ENCODE assay signal across 8 mouse cellular contexts in the genomic region with DNA sequence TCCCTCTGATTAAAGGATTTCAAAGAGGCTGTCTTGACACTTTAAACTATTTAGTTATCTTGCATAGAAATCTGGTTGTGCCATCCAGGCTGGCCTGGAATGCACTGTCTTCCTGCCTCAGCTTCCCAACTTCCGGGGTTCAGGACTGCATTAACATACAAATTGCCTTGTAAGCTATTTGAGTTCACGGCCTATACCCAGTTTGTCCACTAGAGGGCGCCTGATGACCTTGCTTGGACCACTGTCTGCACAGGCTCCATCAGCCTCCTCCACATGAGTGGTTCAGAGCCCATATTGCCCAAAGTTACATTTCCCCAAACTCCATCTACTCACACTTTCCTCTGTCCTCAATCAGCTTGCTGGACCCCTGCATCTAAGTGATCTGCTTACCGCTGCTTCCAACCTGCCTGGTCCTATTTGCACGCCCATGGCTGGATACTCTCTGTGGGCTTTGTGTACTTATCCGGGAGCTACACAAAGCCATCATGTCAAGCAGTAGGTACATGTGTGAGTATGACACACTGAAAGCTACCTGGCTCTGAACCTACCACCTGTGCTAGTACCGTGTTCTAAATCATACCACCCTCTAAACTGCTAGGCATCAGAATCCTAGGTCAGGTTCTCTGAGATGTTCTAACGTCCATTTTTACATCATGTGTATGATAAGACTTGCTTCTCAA. TPM values are rescaled to one million over a fixed set of nuclear protein-coding genes. Genes with fewer than 3 reads are reported as not detected.
DNase-seq lines count a peak whose midpoint lies in the region; ATAC-seq and TF ChIP-seq lines count a peak whose summit lies in the region.

No protein-coding gene starts in this region.

- H3K27me3 ChIP-seq in forebrain, postnatal 0 days (ENCODE audit: insufficient read depth, low read length) = no peaks in the 10 kb centered on the region
- no peaks in the 10 kb centered on the region for H3K27me3 ChIP-seq in lung, embryonic 16.5 days (ENCODE audit: control insufficient read depth, insufficient read depth, low read depth, low read length)

- H3K9ac ChIP-seq in forebrain, postnatal 0 days = no peak overlapping the region
- H3K9ac ChIP-seq in lung, embryonic 16.5 days (ENCODE audit: low read length) = no peak overlapping the region

- TF ChIP-seq CTCF in forebrain, postnatal 0 days (IDR thresholded peaks at IDR 0.05; ENCODE audit: low read depth) = peak; percentile 96

- no peaks in the 10 kb centered on the region for H3K36me3 ChIP-seq in forebrain, postnatal 0 days (ENCODE audit: insufficient read depth)
- no peaks in the 10 kb centered on the region for H3K36me3 ChIP-seq in lung, embryonic 16.5 days (ENCODE audit: control insufficient read depth, insufficient read depth, low read length)

- WGBS in forebrain, postnatal 0 days = 53% methylated on average over 8 of the region's 8 CpGs
- WGBS in lung, embryonic 16.5 days = 46% methylated on average over 8 of the region's 8 CpGs

- no peaks in the 10 kb centered on the region for H3K9me3 ChIP-seq in forebrain, postnatal 0 days (ENCODE audit: low read length)
- H3K9me3 ChIP-seq in lung, embryonic 16.5 days (ENCODE audit: control insufficient read depth, low read length) = no peaks in the 10 kb centered on the region

- no peak overlapping the region for H3K27ac ChIP-seq in forebrain, postnatal 0 days (ENCODE audit: low read depth, low read length)
- H3K27ac ChIP-seq in lung, embryonic 16.5 days (ENCODE audit: low read length) = no peak overlapping the region

- peak; percentile 71 for DNase-seq in MEL-GATA-1-ER (ENCODE audit: extremely low read depth, low read depth)
- DNase-seq in cerebellum, adult 18-20 months = peak; percentile 70 to 79
- peak; percentile 91 for DNase-seq in forebrain, postnatal 0 days
- peak; percentile 79 to 92 for DNase-seq in layer of hippocampus, adult 8-10 months (ENCODE audit: low spot score in 2 of 2)
- peak; percentile 89 for DNase-seq in ovary, postnatal 14 days (ENCODE audit: low spot score)
- peak; percentile 88 for DNase-seq in thymus, postnatal 0 days (ENCODE audit: low spot score)

- no peaks in the 10 kb centered on the region for H3K4me1 ChIP-seq in forebrain, postnatal 0 days (ENCODE audit: insufficient read depth)
- 0 out of 2 replicates have a peak, but pooled peaks cover 4% of the 10 kb centered on the region for H3K4me1 ChIP-seq in lung, embryonic 16.5 days (replicated peaks; ENCODE audit: control insufficient read depth, insufficient read depth, low read length)

- no peak overlapping the region for H3K4me3 ChIP-seq in forebrain, postnatal 0 days (ENCODE audit: low read depth, low read length)
- H3K4me3 ChIP-seq in lung, embryonic 16.5 days (ENCODE audit: low read length) = no peak overlapping the region

- ATAC-seq in forebrain, postnatal 0 days = peak; percentile 57
- peak; percentile 93 for ATAC-seq in hematopoietic stem cell, adult 5-6 weeks (replicated peaks in 1 of 2; ENCODE audit: insufficient read depth in 1 of 2, low FRiP score in 2 of 2, low TSS enrichment in 1 of 2, low read depth in 1 of 2, poor library complexity in 2 of 2, severe bottlenecking in 2 of 2)
- ATAC-seq in lung, embryonic 16.5 days (ENCODE audit: low read depth) = peak; percentile 71

- no peak overlapping the region for H3K4me2 ChIP-seq in forebrain, postnatal 0 days (ENCODE audit: low read depth)
- no peak overlapping the region for H3K4me2 ChIP-seq in lung, embryonic 16.5 days (ENCODE audit: low read depth, low read length)

RNA-seq across cellular contexts. Expression of a gene that starts 41.2 kb away (rescaled TPM):
- total RNA-seq in forebrain, postnatal 0 days (2014; rRNA removed) = 45.7 and 46.7 TPM in 2 replicates
- 28.4 and 37.0 TPM in 2 replicates for polyA plus RNA-seq in forebrain, postnatal 0 days (2015; fragmentation: Nextera tagmentation; extraction: Ambion mirVana)
- total RNA-seq in hematopoietic stem cell, adult 5-6 weeks (2017) = 24.2 and 27.1 TPM in 2 replicates
- total RNA-seq in layer of hippocampus, adult 8-10 months (2022) = 10 to 100 TPM; 23.2 to 25.6 (median 24.2) TPM
- 29.5 and 32.6 TPM in 2 replicates for polyA plus RNA-seq in lung, embryonic 16.5 days (2015; fragmentation: Nextera tagmentation; extraction: Ambion mirVana)
- polyA plus RNA-seq in thymus, postnatal 0 days (2015; fragmentation: Nextera tagmentation; extraction: Ambion mirVana) = 19.7 and 21.1 TPM in 2 replicates

RNA-seq across cellular contexts. Expression of a gene that starts 41.3 kb away (rescaled TPM):
- total RNA-seq in forebrain, postnatal 0 days (2014; rRNA removed) = 32.8 and 39.3 TPM in 2 replicates
- 12.8 and 15.8 TPM in 2 replicates for polyA plus RNA-seq in forebrain, postnatal 0 days (2015; fragmentation: Nextera tagmentation; extraction: Ambion mirVana)
- 12.6 and 12.7 TPM in 2 replicates for total RNA-seq in hematopoietic stem cell, adult 5-6 weeks (2017)
- total RNA-seq in layer of hippocampus, adult 8-10 months (2022) = 10 to 100 TPM; 40.2 to 44.5 (median 41.7) TPM
- 10.4 and 10.7 TPM in 2 replicates for polyA plus RNA-seq in lung, embryonic 16.5 days (2015; fragmentation: Nextera tagmentation; extraction: Ambion mirVana)
- 5.3 and 5.6 TPM in 2 replicates for polyA plus RNA-seq in thymus, postnatal 0 days (2015; fragmentation: Nextera tagmentation; extraction: Ambion mirVana)

RNA-seq across cellular contexts. Expression of a gene that starts 57.1 kb away (rescaled TPM):
- total RNA-seq in forebrain, postnatal 0 days (2014; rRNA removed) = 32.1 and 33.1 TPM in 2 replicates
- 23.1 and 27.8 TPM in 2 replicates for polyA plus RNA-seq in forebrain, postnatal 0 days (2015; fragmentation: Nextera tagmentation; extraction: Ambion mirVana)
- 2.3 TPM in 1 of 2 replicates, not detected in the other for total RNA-seq in hematopoietic stem cell, adult 5-6 weeks (2017)
- total RNA-seq in layer of hippocampus, adult 8-10 months (2022) = 10 to 100 TPM; 32.1 to 48.0 (median 39.6) TPM
- polyA plus RNA-seq in lung, embryonic 16.5 days (2015; fragmentation: Nextera tagmentation; extraction: Ambion mirVana) = 29.7 and 31.2 TPM in 2 replicates
- 5.3 and 6.0 TPM in 2 replicates for polyA plus RNA-seq in thymus, postnatal 0 days (2015; fragmentation: Nextera tagmentation; extraction: Ambion mirVana)

Comparison
In these comparisons a context has a peak if more than half of its experiments do, and no peak if none do; other contexts are left out.
1. RNA of a gene that starts 57.1 kb away (total RNA-seq): 32.1 to 48.0 TPM in layer of hippocampus, adult 8-10 months and 32.1 to 33.1 TPM in forebrain, postnatal 0 days; 2.3 TPM in hematopoietic stem cell, adult 5-6 weeks; every median in the first group is over 10 times any median in the second.
2. Peak in every context shown above with its lines, with median percentiles within 50 percentile points of each other: DNase-seq and ATAC-seq.